Mouse (Mus musculus): Measurements from ENCODE around the gene Gm10961.

Gm10961 gene

GRCm38 (mm10) chr3:107630682-107631522, at the start of gene Gm10961:
Gene Gm10961, plus strand, starts transcription at chr3:107631322.
- peak; percentile 25 to 31 for DNase-seq (ENCODE audit: low spot score in 2 of 2)

DNA sequence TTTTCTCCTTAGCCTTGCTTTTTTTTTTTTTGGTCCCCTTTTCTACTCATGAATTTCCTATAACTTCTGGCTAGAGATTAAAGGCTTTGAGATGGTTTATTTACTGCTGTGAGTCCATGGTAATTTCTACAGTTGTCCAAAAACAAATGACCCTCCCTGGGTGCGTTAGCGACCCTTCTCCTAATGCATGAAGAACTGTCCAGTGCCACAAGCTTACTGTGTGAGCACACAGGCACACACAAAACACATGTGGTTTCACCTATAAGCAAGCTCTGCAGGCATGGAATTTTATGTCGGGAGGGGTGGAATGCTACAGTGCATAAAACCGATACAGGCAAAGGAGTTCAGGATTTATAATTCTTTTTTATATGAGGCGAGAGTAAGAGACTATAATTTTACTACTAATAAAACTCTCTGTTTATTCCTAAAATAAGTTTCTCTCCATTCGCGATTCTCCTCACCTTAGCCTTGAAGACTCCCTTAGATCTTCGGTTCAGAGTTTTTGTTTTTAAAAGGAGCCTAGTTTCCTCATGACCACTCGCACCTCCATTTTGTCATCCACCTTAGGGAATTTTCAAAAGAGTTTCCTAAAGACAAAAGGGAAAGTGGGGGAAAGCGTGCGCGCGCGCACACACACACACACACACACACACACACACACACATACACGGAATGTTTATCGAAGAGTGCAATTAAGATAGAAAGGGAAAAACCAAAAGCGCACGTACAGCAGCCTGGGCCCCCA, 48.8 kb upstream of the Gm10961 start:
- DNase-seq (ENCODE audit: low spot score in 2 of 2), result no peak

DNA sequence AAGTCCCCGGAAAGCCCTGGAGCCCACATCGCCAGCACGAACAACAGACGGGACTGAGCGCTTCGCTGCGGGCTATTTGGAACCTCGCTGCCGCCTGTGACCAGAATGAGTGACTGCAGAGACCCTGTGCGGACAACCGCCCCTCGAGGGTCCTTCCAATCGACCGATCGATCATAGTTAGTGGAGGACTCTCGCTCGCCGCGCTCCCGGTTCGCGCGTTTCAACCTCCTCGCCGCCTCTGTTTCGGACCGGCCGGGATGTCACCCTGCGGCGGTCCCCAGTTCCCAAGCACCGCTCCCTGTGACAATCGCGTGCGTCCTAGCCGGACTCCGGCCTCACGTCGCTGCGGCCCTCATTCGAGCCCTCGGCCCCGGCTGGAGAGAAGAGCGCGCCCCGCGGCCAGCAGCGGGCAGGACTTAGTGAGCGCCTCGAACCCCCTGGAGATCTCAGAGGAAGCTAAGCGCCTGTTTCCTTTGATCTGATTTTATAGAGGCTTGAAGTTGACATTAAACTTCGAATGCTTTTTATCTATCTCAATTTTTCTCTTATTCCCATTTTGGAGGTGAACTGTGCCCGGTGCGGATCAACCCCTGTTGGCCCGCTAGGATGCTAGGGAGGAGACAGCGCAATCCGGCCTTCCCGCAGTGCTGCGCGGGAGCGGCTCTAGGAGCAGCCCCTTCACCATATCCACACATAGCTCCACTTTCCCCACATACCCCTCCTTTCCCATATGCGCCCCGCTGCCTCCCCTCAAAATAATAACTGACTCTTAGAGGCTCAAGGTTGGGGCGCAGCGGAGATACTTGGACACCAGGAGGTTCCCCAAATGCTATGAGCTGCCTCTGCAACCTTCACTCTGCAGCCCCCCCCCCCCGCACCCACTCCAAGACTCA, 48.0 kb upstream of the Gm10961 start:
- no peak for DNase-seq (ENCODE audit: low spot score in 2 of 2)

GRCm38 (mm10) chr3:107583893-107584292, 47.2 kb upstream of the Gm10961 start:
- no peak for DNase-seq (ENCODE audit: low spot score in 2 of 2)

DNA sequence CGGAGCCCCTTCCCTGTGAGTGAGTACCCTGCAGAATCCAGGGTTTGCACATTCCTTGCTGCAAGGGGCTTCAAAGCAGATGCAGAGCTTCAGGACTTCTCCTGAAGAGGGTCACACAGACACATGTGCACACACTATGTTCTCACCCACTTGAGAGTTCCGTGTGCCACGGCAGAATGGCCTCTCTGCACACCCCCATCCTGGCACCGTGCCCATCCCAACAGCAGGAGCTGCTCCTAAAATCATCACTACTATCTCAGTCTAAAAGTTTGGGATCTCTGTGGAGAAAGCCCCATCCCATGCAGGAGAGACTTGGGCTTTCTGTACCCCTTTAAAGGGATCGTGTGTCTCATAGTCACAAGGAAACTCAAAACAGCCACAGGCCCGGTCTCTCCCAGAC, 44.6 kb upstream of the Gm10961 start:
- no peak for DNase-seq (ENCODE audit: low spot score in 2 of 2)

DNA sequence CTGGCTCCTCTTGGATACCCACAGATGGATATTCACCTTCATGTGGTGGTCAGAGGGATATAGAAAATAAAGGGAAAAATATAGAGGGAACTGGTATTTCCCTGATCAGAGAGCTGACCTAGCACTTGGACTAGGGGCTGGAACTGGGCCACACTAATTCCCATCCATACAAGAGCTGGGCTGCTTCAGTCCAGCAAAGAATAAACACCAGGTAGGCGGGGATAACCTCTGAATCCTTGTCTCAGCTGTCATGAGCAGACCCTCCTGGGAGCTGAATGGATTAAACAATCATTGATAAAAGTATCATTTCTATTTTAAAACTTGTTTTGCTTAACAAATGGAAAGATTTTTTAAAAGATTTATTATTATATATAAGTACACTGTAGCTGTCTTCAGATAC, 39.5 kb upstream of the Gm10961 start:
- DNase-seq (ENCODE audit: low spot score in 2 of 2), result no peak

DNA sequence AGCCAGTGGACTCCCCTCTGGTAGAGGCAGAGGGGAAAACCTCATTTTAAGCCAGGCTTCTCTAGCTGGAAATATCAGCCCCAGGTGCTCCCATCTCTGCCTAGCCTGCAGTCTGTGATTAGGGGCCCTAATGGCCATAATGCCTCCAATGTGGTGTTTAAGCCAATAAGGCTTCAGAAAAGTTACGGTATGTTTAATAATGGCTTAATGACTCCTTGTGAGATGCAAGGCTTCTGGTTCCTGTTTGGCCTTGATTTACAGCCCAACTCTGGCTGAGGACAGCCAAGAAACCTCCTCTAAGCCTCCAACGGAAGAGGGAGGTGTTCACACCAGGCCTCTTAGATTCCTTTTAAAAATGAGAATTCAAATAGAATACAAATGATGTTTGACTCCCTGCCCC, 37.5 kb upstream of the Gm10961 start:
- DNase-seq (ENCODE audit: low spot score in 2 of 2), result no peak

DNA sequence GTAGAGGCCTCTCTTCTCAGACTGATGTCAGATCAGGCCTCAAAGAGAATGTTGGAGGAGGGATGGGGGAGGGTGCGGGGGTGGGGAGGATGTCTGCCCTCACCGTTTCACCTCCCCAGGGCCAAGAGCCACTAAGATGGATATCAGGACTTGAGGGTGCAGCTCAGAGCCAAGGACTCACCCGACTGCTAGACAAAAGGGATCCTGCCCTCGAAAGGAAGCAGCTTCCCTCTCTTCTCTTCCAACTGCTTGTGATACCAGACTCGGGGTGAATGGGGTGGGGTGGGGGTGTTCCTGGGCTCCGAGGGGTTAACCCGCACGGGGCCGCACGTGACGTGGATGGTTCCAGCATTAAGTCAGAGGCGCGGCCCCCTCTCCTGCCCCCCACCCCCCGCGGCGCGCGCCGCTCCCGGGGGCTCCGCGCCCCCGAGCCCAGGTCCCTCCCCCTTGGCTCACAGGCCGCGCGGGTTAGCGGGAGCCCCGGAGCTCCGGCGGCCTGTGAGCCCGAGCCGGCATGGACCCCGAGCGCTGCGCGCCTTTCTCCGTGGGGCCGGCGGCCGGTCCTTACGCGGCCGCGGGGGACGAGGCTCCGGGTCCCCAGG, 36.4 kb upstream of the Gm10961 start, which contains the start of gene Alx3:
Gene Alx3 (plus strand): TSS at position 370 of the 602 bp plus-strand sequence.
- DNase-seq (ENCODE audit: low spot score in 2 of 2), result no peak

DNA sequence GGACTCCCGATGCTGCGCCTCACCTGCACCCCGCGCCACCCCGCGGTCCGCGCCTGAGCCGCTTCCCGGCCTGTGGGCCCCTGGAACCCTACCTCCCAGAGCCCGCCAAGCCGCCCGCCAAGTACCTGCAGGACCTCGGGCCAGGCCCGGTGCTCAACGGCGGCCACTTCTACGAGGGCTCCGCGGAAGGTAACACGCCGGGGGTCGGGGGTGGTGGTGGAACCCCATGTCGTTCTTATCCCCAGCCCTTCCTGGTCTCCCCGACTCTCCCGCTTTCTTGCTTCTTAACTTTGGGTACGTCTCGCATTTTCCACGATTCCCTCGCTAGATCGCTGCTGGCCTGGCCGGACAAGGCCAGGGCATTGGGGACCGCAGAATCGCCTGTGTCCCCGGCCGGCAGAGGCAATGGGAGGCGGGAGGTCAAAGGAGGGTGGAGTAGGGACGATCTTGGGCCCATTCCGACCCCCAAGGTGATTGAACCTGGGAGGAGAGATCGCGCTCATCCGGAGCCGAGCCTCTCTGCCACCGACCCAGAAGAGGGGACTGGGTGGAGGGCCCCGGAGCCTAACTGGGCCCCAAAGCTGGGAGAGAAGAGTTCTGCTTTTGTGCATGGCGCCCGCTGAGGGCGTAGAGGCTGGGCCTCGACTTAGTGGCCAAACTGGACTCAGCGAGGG, 35.7 kb upstream of the Gm10961 start:
- DNase-seq (ENCODE audit: low spot score in 2 of 2), result no peak

GRCm38 (mm10) chr3:107595938-107596461, 35.1 kb upstream of the Gm10961 start:
- peak in 1 of 2 experiments; percentile 4 for DNase-seq (ENCODE audit: low spot score in 2 of 2)

GRCm38 (mm10) chr3:107596559-107596958, 34.6 kb upstream of the Gm10961 start:
- DNase-seq (ENCODE audit: low spot score in 2 of 2), result no peak

DNA sequence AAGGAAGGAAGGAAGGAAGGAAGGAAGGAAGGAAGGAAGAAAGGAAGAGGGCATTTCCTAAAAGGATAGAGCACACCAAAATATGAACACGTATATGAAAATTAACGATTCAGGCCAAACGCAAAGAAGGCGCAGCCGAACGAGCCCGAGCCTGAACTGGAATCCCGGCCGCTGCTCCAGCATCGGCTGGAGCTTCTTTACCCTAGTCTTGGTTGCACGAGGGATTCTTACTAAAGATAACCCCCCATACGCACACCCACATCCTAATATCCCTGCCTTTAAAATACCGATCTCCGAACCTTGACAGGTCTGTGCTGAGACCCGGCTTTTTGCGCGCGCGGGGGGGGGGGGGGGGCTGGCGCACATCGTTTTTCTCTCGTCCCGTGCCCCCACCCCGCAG, 34.0 kb upstream of the Gm10961 start:
- no peak for DNase-seq (ENCODE audit: low spot score in 2 of 2)

DNA sequence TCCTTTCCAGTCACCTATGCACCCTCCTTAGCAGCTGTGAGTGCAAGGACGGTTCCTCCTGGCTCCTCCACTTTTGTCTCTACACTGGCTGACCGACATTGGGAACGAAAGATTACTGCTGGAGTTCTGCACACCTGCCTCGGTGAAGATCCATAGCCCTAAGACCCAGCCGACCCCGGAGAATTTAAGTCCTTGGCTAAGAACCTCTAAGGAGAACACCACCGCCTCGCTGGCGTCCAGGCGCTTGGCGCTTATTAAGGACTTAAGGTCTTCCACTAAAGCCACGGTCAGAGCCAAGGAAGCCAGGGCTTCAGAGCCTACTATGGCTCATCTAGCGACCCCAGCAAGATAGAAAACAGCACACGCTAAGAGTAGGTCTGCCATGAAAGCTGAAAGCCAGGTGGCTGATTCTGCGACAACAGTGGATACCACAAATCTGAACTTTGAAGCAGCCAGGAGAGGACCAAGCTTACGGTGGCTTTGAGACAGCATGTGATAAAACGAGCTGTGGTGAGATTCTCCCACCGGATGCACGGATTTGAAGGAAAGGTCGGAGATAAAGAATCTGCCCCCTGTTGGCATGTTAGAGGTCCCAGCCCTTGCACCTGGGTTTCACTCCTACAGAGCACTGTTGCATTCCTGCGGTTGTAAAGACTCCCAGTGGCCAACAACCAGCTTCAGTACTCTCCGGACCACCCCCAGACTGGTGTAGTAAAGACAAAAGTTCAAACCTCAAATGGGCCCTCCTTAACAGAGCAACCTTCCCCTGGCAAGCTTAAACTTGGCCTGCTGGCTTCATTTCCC, 33.3 kb upstream of the Gm10961 start:
- DNase-seq (ENCODE audit: low spot score in 2 of 2), result peak in 1 of 2 experiments; percentile 3

DNA sequence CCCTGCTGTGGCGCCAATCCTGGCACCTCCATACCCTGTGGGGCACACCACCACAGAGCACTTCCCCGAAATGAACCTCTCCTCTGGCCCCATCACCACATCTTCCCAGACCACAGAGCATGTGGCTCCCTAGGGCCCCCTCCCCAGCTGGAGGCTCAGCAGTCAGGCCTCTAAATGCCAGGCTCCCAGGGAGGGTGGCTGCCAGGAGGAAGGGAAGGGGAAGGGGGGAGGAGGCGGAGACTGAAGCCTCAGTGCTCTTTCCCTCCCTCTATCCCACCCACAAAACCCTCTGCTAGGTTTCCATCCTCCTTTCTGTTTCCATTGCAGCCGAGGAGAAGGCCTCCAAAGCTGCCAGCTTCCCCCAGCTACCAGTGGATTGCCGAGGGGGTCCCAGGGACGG, 31.0 kb upstream of the Gm10961 start:
- no peak for DNase-seq (ENCODE audit: low spot score in 2 of 2)

GRCm38 (mm10) chr3:107605304-107605703, 25.8 kb upstream of the Gm10961 start:
- no peak for DNase-seq (ENCODE audit: low spot score in 2 of 2)

DNA sequence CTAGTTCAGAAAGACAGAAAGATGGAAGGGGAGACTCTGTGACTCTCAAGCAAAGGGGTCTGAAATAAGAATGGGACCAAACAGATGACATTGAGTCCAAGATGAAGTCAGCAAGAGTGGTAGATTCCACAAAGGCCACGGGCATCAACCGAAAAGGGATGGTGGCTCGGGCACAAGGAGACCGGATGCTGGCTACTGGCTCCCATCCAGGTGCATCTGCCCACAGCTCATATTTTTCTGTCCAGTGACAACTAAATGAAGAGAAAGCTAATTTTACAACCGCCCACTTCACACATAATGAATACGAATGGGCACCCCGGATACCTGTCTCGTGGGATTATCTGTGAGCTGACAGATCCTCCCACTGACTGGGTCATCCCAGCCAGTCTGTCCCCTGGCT, 23.9 kb upstream of the Gm10961 start:
- no peak for DNase-seq (ENCODE audit: low spot score in 2 of 2)

DNA sequence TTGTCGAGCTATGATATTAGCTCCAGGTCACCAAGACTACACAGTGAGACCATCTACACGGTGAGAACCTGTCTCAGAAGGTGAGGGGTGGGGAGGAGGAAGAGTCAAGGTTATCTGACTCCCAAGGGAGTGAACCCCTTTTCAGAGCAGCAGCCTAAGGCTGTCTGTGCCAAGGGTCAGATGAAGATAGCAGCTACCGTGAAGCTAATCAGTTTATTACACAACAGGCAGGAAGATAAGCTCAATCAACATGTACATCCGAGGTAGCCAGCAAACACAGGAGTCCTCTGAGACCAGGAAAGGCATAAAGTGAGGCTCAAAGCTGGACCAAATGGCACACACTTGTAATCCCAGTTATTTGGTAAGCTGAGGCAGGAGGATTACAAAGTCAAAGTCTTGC, 22.3 kb upstream of the Gm10961 start:
- no peak for DNase-seq (ENCODE audit: low spot score in 2 of 2)

DNA sequence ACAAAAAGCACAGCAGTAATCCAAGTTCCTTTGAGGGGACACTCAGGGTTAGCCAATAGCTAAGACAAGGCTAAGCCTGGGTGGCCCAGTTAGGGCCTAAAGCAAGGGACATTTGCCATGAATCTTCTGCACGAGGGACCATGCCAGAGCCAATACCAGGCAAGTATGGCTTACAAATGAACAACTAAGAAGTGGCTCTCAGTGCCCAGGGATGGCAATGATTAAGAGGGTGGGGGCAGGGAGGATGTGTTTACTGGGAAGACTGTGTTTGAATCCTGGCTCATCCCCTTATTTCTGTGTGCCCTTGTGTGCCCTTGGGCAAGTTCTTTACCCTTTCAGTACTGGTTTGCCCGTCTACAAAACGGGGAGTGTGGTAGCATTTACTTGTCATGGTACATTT, 21.7 kb upstream of the Gm10961 start:
- DNase-seq (ENCODE audit: low spot score in 2 of 2), result no peak

DNA sequence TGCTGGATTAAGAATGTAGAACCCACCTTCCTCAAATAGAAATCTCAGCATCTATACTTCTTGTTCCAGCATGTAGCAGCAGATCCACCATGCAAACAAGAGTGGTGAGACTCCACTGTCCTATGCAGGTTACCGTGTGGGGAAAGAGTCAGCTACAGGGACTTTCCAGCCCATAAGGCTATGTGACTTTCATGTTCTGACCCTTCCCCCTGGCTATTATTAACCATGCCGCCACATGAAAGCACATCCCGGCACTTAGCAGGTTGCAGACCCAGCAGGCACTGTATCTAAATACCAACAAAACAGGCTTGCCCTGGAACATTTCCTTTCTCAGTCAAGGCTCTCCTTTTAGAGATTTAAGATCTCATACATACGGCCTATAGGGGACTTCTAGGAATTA, 19.7 kb upstream of the Gm10961 start:
- DNase-seq (ENCODE audit: low spot score in 2 of 2), result no peak
